Mouse (Mus musculus) erythroblast, embryonic 14.5 days (primary cell): Measurements from ENCODE around the gene Nnat.

Experiments
- GATA1 ChIP-seq: IDR thresholded peaks from 2 replicates; pipeline ENCODE4 v1.6.1; 2012; ENCODE audit warnings: low read length, inconsistent platforms, mixed read lengths
- TAL1 ChIP-seq: IDR thresholded peaks from 3 replicates; pipeline ENCODE4 v1.6.1; 2012; ENCODE audit warnings: low read length, inconsistent platforms, mixed read lengths

- no peak for TF ChIP-seq TAL1
- no peak for TF ChIP-seq GATA1
These were observed 45.5 kb upstream of the Nnat start for GRCm38 (mm10) chr2:157514353-157514752.
